ENCODE assay signal across 10 mouse cellular contexts in the genomic region with DNA sequence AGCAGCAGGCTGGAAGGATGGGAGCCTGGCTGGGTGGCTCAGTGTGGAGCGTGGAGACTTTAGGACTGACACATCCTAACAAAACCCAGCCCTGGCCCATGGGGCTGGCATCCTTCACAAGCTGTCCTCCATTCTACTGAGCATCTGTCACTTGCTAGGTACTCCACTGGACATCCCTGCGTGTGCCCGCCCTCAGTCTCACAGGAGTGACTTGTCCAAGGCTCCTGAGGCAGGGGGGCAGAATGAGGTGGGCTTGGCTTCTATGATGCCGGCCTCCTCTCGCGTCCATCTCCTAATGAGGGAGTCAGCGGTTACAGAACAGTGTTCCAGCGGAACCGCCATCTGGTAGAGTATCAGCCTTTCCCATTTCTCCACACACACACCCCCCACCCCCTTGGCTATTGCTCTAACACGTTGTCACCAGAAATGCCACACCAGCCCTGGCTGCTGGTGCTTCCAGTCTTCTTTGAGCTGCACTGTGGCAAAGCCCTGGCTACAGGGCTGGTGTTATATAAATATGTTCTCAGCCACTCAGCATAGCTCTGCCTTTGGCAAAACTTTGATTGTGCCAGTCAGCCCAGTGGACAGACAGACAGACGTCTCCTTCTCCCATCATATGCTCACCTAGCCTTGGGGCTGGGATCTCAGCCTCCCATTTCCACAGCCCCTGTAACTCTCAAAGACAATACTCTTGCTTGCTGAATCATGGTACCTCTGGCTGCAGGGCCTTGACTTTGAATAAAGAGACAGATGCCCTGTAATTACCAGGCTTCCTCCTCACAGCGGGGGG. TPM values are rescaled to one million over a fixed set of nuclear protein-coding genes. Genes with fewer than 3 reads are reported as not detected.
DNase-seq lines count a peak whose midpoint lies in the region; ATAC-seq and TF ChIP-seq lines count a peak whose summit lies in the region.
"Had no signal": no experiment of that assay in that cellular context is flagged by ENCODE, and none has a peak within 500 bp of the region (broad histone marks: within the 10 kb centered on the region; RNA-seq: fewer than 3 reads in every experiment).

No protein-coding gene starts in this region.

- H3K4me3 ChIP-seq in neural tube, embryonic 11.5 days (ENCODE audit: low read depth, low read length) = no peak overlapping the region
- peak overlapping the region; percentile 26 for H3K4me3 ChIP-seq in cerebellum, adult 2 months (replicated peaks; ENCODE audit: insufficient read depth, low read depth, low read length)
- no peak overlapping the region for H3K4me3 ChIP-seq in forebrain, embryonic 14.5 days (ENCODE audit: low read depth, low read length)
- no peak overlapping the region for H3K4me3 ChIP-seq in liver, embryonic 12.5 days

- H3K36me3 ChIP-seq in neural tube, embryonic 11.5 days (ENCODE audit: control insufficient read depth, insufficient read depth, low read length) = no peaks in the 10 kb centered on the region
- no peaks in the 10 kb centered on the region for H3K36me3 ChIP-seq in forebrain, embryonic 14.5 days (ENCODE audit: control insufficient read depth, insufficient read depth, low read length)
- H3K36me3 ChIP-seq in liver, embryonic 12.5 days = no peaks in the 10 kb centered on the region
- H3K36me3 ChIP-seq: G1E had no signal

- TF ChIP-seq POLR2A in cerebellum, adult 2 months (IDR thresholded peaks at IDR 0.05; ENCODE audit: borderline replicate concordance, insufficient read depth, low read length) = no peak

- no peak for TF ChIP-seq CTCF in cerebellum, adult 2 months (IDR thresholded peaks at IDR 0.05; ENCODE audit: borderline replicate concordance, insufficient read depth, low read depth, low read length)

- H3K9ac ChIP-seq in neural tube, embryonic 11.5 days (ENCODE audit: low read length) = no peak overlapping the region
- H3K9ac ChIP-seq in forebrain, embryonic 14.5 days (ENCODE audit: low read length) = no peak overlapping the region
- no peak overlapping the region for H3K9ac ChIP-seq in liver, embryonic 12.5 days
- H3K9ac ChIP-seq: liver, embryonic 14.5 days had no signal

- H3K4me1 ChIP-seq in neural tube, embryonic 11.5 days (ENCODE audit: control insufficient read depth, insufficient read depth, low read length) = peaks cover 5% of the 10 kb centered on the region; the same call in 1 of the 2 replicates
- H3K4me1 ChIP-seq in cerebellum, adult 2 months (ENCODE audit: control insufficient read depth, insufficient read depth, low read length) = peaks cover 64% of the 10 kb centered on the region
- H3K4me1 ChIP-seq in forebrain, embryonic 14.5 days (ENCODE audit: control insufficient read depth, insufficient read depth, low read length) = peaks cover 4% of the 10 kb centered on the region
- H3K4me1 ChIP-seq in liver, embryonic 12.5 days = no peaks in the 10 kb centered on the region

- H3K27me3 ChIP-seq in neural tube, embryonic 11.5 days (ENCODE audit: control insufficient read depth, insufficient read depth, low read length) = no peaks in the 10 kb centered on the region
- no peaks in the 10 kb centered on the region for H3K27me3 ChIP-seq in cerebellum, adult 2 months (ENCODE audit: control insufficient read depth, insufficient read depth, low read length)
- H3K27me3 ChIP-seq in forebrain, embryonic 14.5 days (replicated peaks; ENCODE audit: control insufficient read depth, insufficient read depth, low read length) = no peaks in the 10 kb centered on the region
- 0 out of 2 replicates have a peak, but pooled peaks cover 3% of the 10 kb centered on the region for H3K27me3 ChIP-seq in liver, embryonic 12.5 days (replicated peaks)

- ATAC-seq in neural tube, embryonic 11.5 days (ENCODE audit: insufficient read depth, low FRiP score, low TSS enrichment) = no peak
- ATAC-seq in forebrain, embryonic 14.5 days = peak; percentile 62; the same call in 1 of the 2 replicates
- ATAC-seq in liver, embryonic 12.5 days = no peak

- H3K9me3 ChIP-seq in neural tube, embryonic 11.5 days (ENCODE audit: control insufficient read depth, low read length) = no peaks in the 10 kb centered on the region; the same call in 1 of the 2 replicates
- H3K9me3 ChIP-seq in forebrain, embryonic 14.5 days (replicated peaks; ENCODE audit: control insufficient read depth, low read length) = no peaks in the 10 kb centered on the region
- H3K9me3 ChIP-seq in liver, embryonic 12.5 days (replicated peaks) = no peaks in the 10 kb centered on the region

- DNase-seq in neural tube, embryonic 11.5 days (ENCODE audit: low spot score) = peak; percentile 20
- DNase-seq in neural tube, embryonic 10.5 days (ENCODE audit: extremely low spot score, low spot score) = no peak
- peak; percentile 59 to 64 for DNase-seq in cerebellum, adult 2 months
- peak; percentile 35 for DNase-seq in forebrain, embryonic 14.5 days (ENCODE audit: low spot score)
- DNase-seq in retina, postnatal 1 day = peak; percentile 49
- no peak for DNase-seq in urinary bladder, postnatal 10 days (ENCODE audit: low spot score)

- WGBS in neural tube, embryonic 11.5 days = 64% methylated on average over 11 of the region's 12 CpGs
- 11% methylated on average over 11 of the region's 12 CpGs for WGBS in cerebellum, adult 2 months
- 57% methylated on average over 11 of the region's 12 CpGs for WGBS in forebrain, embryonic 14.5 days
- WGBS in liver, embryonic 12.5 days (ENCODE audit: insufficient replicate concordance) = 61% methylated on average over 12 of the region's 12 CpGs

- H3K27ac ChIP-seq in neural tube, embryonic 11.5 days (ENCODE audit: low read depth, low read length) = no peak overlapping the region
- H3K27ac ChIP-seq in cerebellum, adult 2 months (ENCODE audit: insufficient read depth, low read length) = peak overlapping the region; percentile 99
- H3K27ac ChIP-seq in forebrain, embryonic 14.5 days (ENCODE audit: low read depth, low read length) = 0 out of 2 replicates have a peak overlapping the region, but pooled peaks have one; percentile 27
- H3K27ac ChIP-seq in liver, embryonic 12.5 days = no peak overlapping the region
- H3K27ac ChIP-seq: liver, embryonic 14.5 days; stomach, postnatal 0 days had no signal

- no peak overlapping the region for H3K4me2 ChIP-seq in neural tube, embryonic 11.5 days (ENCODE audit: low read depth)
- H3K4me2 ChIP-seq in forebrain, embryonic 14.5 days (ENCODE audit: low read length) = no peak overlapping the region
- no peak overlapping the region for H3K4me2 ChIP-seq in liver, embryonic 12.5 days

RNA-seq across cellular contexts. Expression of a gene that starts 34.8 kb away (rescaled TPM):
- polyA plus RNA-seq in neural tube, embryonic 11.5 days (2014; fragmentation: Nextera tagmentation; extraction: Ambion mirVana) = 4.9 and 6.1 TPM in 2 replicates
- polyA plus RNA-seq in cerebellum, adult 2 months (2012; rRNA removed) = 142 and 155 TPM in 2 replicates
- 8.6 and 10.2 TPM in 2 replicates for polyA plus RNA-seq in forebrain, embryonic 14.5 days (2014; fragmentation: Nextera tagmentation; extraction: Ambion mirVana)
- 0.24 and 0.37 TPM in 2 replicates for polyA plus RNA-seq in liver, embryonic 12.5 days (2016; fragmentation: Nextera tagmentation; extraction: Ambion mirVana)
- polyA plus RNA-seq: G1E had no signal

Comparison
In these comparisons a context has a peak if more than half of its experiments do, and no peak if none do; other contexts are left out.
1. DNase-seq: peak in neural tube, embryonic 11.5 days (single experiment), cerebellum, adult 2 months (2 of 2), forebrain, embryonic 14.5 days (single experiment) and retina, postnatal 1 day (single experiment); none in neural tube, embryonic 10.5 days (single experiment) and urinary bladder, postnatal 10 days (single experiment).
2. H3K27ac ChIP-seq: peak in cerebellum, adult 2 months (single experiment) and forebrain, embryonic 14.5 days (single experiment); none in neural tube, embryonic 11.5 days (single experiment) and liver, embryonic 12.5 days (single experiment).
3. RNA of a gene that starts 34.8 kb away (polyA plus RNA-seq): 142 to 155 TPM in cerebellum, adult 2 months; 8.6 to 10.2 TPM in forebrain, embryonic 14.5 days, 4.9 to 6.1 TPM in neural tube, embryonic 11.5 days and 0.24 to 0.37 TPM in liver, embryonic 12.5 days; every median in the first group is over 10 times any median in the second.